In genomic region chr5:120660816-120661215, GRCm38 (mm10) we compare ENCODE assay signal across 19 mouse cellular contexts. TPM values are rescaled to one million over a fixed set of nuclear protein-coding genes. Genes with fewer than 3 reads are reported as not detected.
A peak's percentile ranks its signal among the peaks of the same experiment; 100 is the strongest.
DNase-seq lines count a peak whose midpoint lies in the region; ATAC-seq and TF ChIP-seq lines count a peak whose summit lies in the region.
"Had no signal": no experiment of that assay in that cellular context is flagged by ENCODE, and none has a peak within 500 bp of the region (broad histone marks: within the 10 kb centered on the region; RNA-seq: fewer than 3 reads in every experiment).

No protein-coding gene starts in this region.

- H3K27ac ChIP-seq in midbrain, embryonic 14.5 days (replicated peaks; ENCODE audit: low read depth, low read length) = peak overlapping the region; percentile 76
- H3K27ac ChIP-seq in midbrain, embryonic 10.5 days (replicated peaks) = no peak overlapping the region
- peak overlapping the region; percentile 85 for H3K27ac ChIP-seq in midbrain, embryonic 15.5 days
- H3K27ac ChIP-seq in lung, postnatal 0 days (ENCODE audit: low read length) = no peak overlapping the region
- H3K27ac ChIP-seq: limb, embryonic 13.5 days had no signal

- WGBS in midbrain, embryonic 14.5 days = 20% methylated on average over 5 of the region's 5 CpGs
- WGBS in midbrain, embryonic 10.5 days = 55% methylated on average over 5 of the region's 5 CpGs
- 13% methylated on average over 5 of the region's 5 CpGs for WGBS in midbrain, embryonic 15.5 days
- WGBS in lung, postnatal 0 days = 44% methylated on average over 5 of the region's 5 CpGs

- no peaks in the 10 kb centered on the region for H3K4me1 ChIP-seq in midbrain, embryonic 14.5 days (ENCODE audit: control insufficient read depth, insufficient read depth, low read length)
- peaks cover 15% of the 10 kb centered on the region for H3K4me1 ChIP-seq in midbrain, embryonic 10.5 days
- H3K4me1 ChIP-seq in midbrain, embryonic 15.5 days = peaks cover 19% of the 10 kb centered on the region
- no peaks in the 10 kb centered on the region for H3K4me1 ChIP-seq in lung, postnatal 0 days (ENCODE audit: insufficient read depth, low read depth, low read length)
- H3K4me1 ChIP-seq: limb, embryonic 13.5 days had no signal

- no peak for TF ChIP-seq EP300 in lung, postnatal 0 days (IDR thresholded peaks at IDR 0.05)

- intact Hi-C loops in gastrocnemius, postnatal 36 days (cut with DNase I) = no loop called here

- no peak overlapping the region for H3K9ac ChIP-seq in midbrain, embryonic 14.5 days (replicated peaks; ENCODE audit: low read length)
- H3K9ac ChIP-seq in midbrain, embryonic 15.5 days = no peak overlapping the region
- no peak overlapping the region for H3K9ac ChIP-seq in lung, postnatal 0 days (replicated peaks; ENCODE audit: low read depth)
- H3K9ac ChIP-seq: limb, embryonic 13.5 days; lung, embryonic 14.5 days had no signal

- no peak overlapping the region for H3K4me2 ChIP-seq in midbrain, embryonic 14.5 days (ENCODE audit: low read length)
- H3K4me2 ChIP-seq in midbrain, embryonic 15.5 days = no peak overlapping the region
- no peak overlapping the region for H3K4me2 ChIP-seq in lung, postnatal 0 days (replicated peaks; ENCODE audit: low read depth, low read length)
- H3K4me2 ChIP-seq: limb, embryonic 13.5 days; lung, embryonic 14.5 days had no signal

- DNase-seq in frontal cortex, adult 2 months (ENCODE audit: extremely low spot score in 1 of 2, low spot score in 1 of 2) = no peak
- peak; percentile 76 for DNase-seq in midbrain, embryonic 14.5 days
- DNase-seq in midbrain, embryonic 10.5 days (ENCODE audit: low spot score) = no peak
- DNase-seq in brain, adult 2 months (ENCODE audit: low read depth, low spot score) = peak; percentile 79
- DNase-seq in gastrocnemius, postnatal 36 days = no peak
- no peak for DNase-seq in lung, postnatal 0 days (ENCODE audit: low spot score)
- DNase-seq: adrenal gland, adult 8-10 months; B cell, adult 2 months; cerebellum, adult 11-12 months; gastrocnemius, postnatal 25 days; kidney, postnatal 25 days; lung, embryonic 14.5 days; thymus, adult 2 months had no signal

- no peaks in the 10 kb centered on the region for H3K9me3 ChIP-seq in midbrain, embryonic 14.5 days (ENCODE audit: control insufficient read depth, low read length)
- H3K9me3 ChIP-seq in midbrain, embryonic 10.5 days (replicated peaks) = no peaks in the 10 kb centered on the region
- no peaks in the 10 kb centered on the region for H3K9me3 ChIP-seq in midbrain, embryonic 15.5 days
- H3K9me3 ChIP-seq in lung, postnatal 0 days (ENCODE audit: low read length) = no peaks in the 10 kb centered on the region
- H3K9me3 ChIP-seq: limb, embryonic 13.5 days had no signal

- no peaks in the 10 kb centered on the region for H3K36me3 ChIP-seq in midbrain, embryonic 14.5 days (ENCODE audit: control insufficient read depth, insufficient read depth, low read length)
- no peaks in the 10 kb centered on the region for H3K36me3 ChIP-seq in midbrain, embryonic 10.5 days
- H3K36me3 ChIP-seq in midbrain, embryonic 15.5 days (replicated peaks) = no peaks in the 10 kb centered on the region
- no peaks in the 10 kb centered on the region for H3K36me3 ChIP-seq in lung, postnatal 0 days (ENCODE audit: insufficient read depth, low read length)
- H3K36me3 ChIP-seq: limb, embryonic 13.5 days had no signal

- H3K27me3 ChIP-seq in midbrain, embryonic 14.5 days (ENCODE audit: control insufficient read depth, insufficient read depth, low read length) = no peaks in the 10 kb centered on the region
- H3K27me3 ChIP-seq in midbrain, embryonic 10.5 days (ENCODE audit: low read depth, poor library complexity, severe bottlenecking) = peaks cover 19% of the 10 kb centered on the region; the same call in 1 of the 2 replicates
- no peaks in the 10 kb centered on the region for H3K27me3 ChIP-seq in midbrain, embryonic 15.5 days (replicated peaks)
- H3K27me3 ChIP-seq in lung, postnatal 0 days (replicated peaks; ENCODE audit: insufficient read depth, low read length) = no peaks in the 10 kb centered on the region

- no peak for TF ChIP-seq CTCF in lung, postnatal 0 days (IDR thresholded peaks at IDR 0.05)

- H3K4me3 ChIP-seq in midbrain, embryonic 14.5 days (replicated peaks; ENCODE audit: low read depth, low read length) = no peak overlapping the region
- H3K4me3 ChIP-seq in midbrain, embryonic 10.5 days = no peak overlapping the region
- H3K4me3 ChIP-seq in midbrain, embryonic 15.5 days = no peak overlapping the region
- no peak overlapping the region for H3K4me3 ChIP-seq in lung, postnatal 0 days (ENCODE audit: low read depth, low read length)
- H3K4me3 ChIP-seq: erythroblast, embryonic 14.5 days; limb, embryonic 13.5 days had no signal

- ATAC-seq in frontal cortex, adult (ENCODE audit: low TSS enrichment) = 0 out of 2 replicates have a peak, but pooled peaks have one; percentile 31
- no peak for ATAC-seq in midbrain, embryonic 14.5 days (ENCODE audit: low FRiP score, low TSS enrichment)
- peak; percentile 74 for ATAC-seq in midbrain, embryonic 15.5 days (replicated peaks)
- no peak for ATAC-seq in lung, postnatal 0 days

RNA-seq across cellular contexts. Expression of gene Rasal1, which starts 12.2 kb away (rescaled TPM):
- 63.8 and 71.7 TPM in 2 replicates for polyA plus RNA-seq in frontal cortex, adult 2 months (2012; rRNA removed)
- polyA plus RNA-seq in midbrain, embryonic 14.5 days (2014; fragmentation: Nextera tagmentation; extraction: Ambion mirVana) = 0.84 and 1.3 TPM in 2 replicates
- polyA plus RNA-seq in midbrain, embryonic 10.5 days (2016; fragmentation: Nextera tagmentation; extraction: Ambion mirVana) = 0.10 and 0.21 TPM in 2 replicates
- polyA plus RNA-seq in midbrain, embryonic 15.5 days (2015; fragmentation: Nextera tagmentation; extraction: Ambion mirVana) = 1.0 and 1.6 TPM in 2 replicates
- total RNA-seq in gastrocnemius, postnatal 36 days (2021) = not detected
- polyA plus RNA-seq in lung, postnatal 0 days (2015; fragmentation: Nextera tagmentation; extraction: Ambion mirVana) = not detected in 2 replicates
- total RNA-seq: gastrocnemius, postnatal 25 days had no signal
- polyA plus RNA-seq: heart, embryonic 14.5 days; lung, embryonic 14.5 days had no signal

RNA-seq across cellular contexts. Expression of gene Cfap73, which starts 26.8 kb away (rescaled TPM):
- polyA plus RNA-seq in frontal cortex, adult 2 months (2012; rRNA removed) = 0.10 TPM in 1 of 2 replicates, not detected in the other
- polyA plus RNA-seq in midbrain, embryonic 14.5 days (2014; fragmentation: Nextera tagmentation; extraction: Ambion mirVana) = 0.32 TPM in 1 of 2 replicates, not detected in the other
- not detected in 2 replicates for polyA plus RNA-seq in midbrain, embryonic 10.5 days (2016; fragmentation: Nextera tagmentation; extraction: Ambion mirVana)
- 0.44 and 0.70 TPM in 2 replicates for polyA plus RNA-seq in midbrain, embryonic 15.5 days (2015; fragmentation: Nextera tagmentation; extraction: Ambion mirVana)
- total RNA-seq in gastrocnemius, postnatal 36 days (2021) = not detected
- polyA plus RNA-seq in lung, postnatal 0 days (2015; fragmentation: Nextera tagmentation; extraction: Ambion mirVana) = 1.3 and 2.0 TPM in 2 replicates
- total RNA-seq: gastrocnemius, postnatal 25 days had no signal
- polyA plus RNA-seq: erythroblast, embryonic 14.5 days; heart, embryonic 14.5 days; intestine, embryonic 14.5 days; limb, embryonic 13.5 days; lung, embryonic 14.5 days had no signal

RNA-seq across cellular contexts. Expression of gene Ddx54, which starts 48.3 kb away (rescaled TPM):
- 28.2 and 31.2 TPM in 2 replicates for polyA plus RNA-seq in frontal cortex, adult 2 months (2012; rRNA removed)
- polyA plus RNA-seq in midbrain, embryonic 14.5 days (2014; fragmentation: Nextera tagmentation; extraction: Ambion mirVana) = 29.4 and 31.9 TPM in 2 replicates
- polyA plus RNA-seq in midbrain, embryonic 10.5 days (2016; fragmentation: Nextera tagmentation; extraction: Ambion mirVana) = 59.4 and 59.7 TPM in 2 replicates
- 39.9 and 43.7 TPM in 2 replicates for polyA plus RNA-seq in midbrain, embryonic 15.5 days (2015; fragmentation: Nextera tagmentation; extraction: Ambion mirVana)
- total RNA-seq in gastrocnemius, postnatal 36 days (2021) = 10 to 100 TPM; 15.8 to 17.7 TPM
- 24.9 and 25.4 TPM in 2 replicates for polyA plus RNA-seq in lung, postnatal 0 days (2015; fragmentation: Nextera tagmentation; extraction: Ambion mirVana)

RNA-seq across cellular contexts. Expression of gene Rita1, which starts 48.4 kb away (rescaled TPM):
- polyA plus RNA-seq in frontal cortex, adult 2 months (2012; rRNA removed) = 34.8 and 36.4 TPM in 2 replicates
- polyA plus RNA-seq in midbrain, embryonic 14.5 days (2014; fragmentation: Nextera tagmentation; extraction: Ambion mirVana) = 20.6 and 25.5 TPM in 2 replicates
- polyA plus RNA-seq in midbrain, embryonic 10.5 days (2016; fragmentation: Nextera tagmentation; extraction: Ambion mirVana) = 16.0 and 16.2 TPM in 2 replicates
- polyA plus RNA-seq in midbrain, embryonic 15.5 days (2015; fragmentation: Nextera tagmentation; extraction: Ambion mirVana) = 28.3 and 30.6 TPM in 2 replicates
- 1 to 10 TPM; 5.6 to 6.8 TPM for total RNA-seq in gastrocnemius, postnatal 36 days (2021)
- polyA plus RNA-seq in lung, postnatal 0 days (2015; fragmentation: Nextera tagmentation; extraction: Ambion mirVana) = 9.9 and 10.0 TPM in 2 replicates

RNA-seq across cellular contexts. Expression of gene Dtx1, which starts 50.9 kb away (rescaled TPM):
- 93.3 and 99.3 TPM in 2 replicates for polyA plus RNA-seq in frontal cortex, adult 2 months (2012; rRNA removed)
- 50.0 and 61.4 TPM in 2 replicates for polyA plus RNA-seq in midbrain, embryonic 14.5 days (2014; fragmentation: Nextera tagmentation; extraction: Ambion mirVana)
- polyA plus RNA-seq in midbrain, embryonic 10.5 days (2016; fragmentation: Nextera tagmentation; extraction: Ambion mirVana) = 2.2 and 4.8 TPM in 2 replicates
- polyA plus RNA-seq in midbrain, embryonic 15.5 days (2015; fragmentation: Nextera tagmentation; extraction: Ambion mirVana) = 64.5 and 68.9 TPM in 2 replicates
- under 1 TPM; 0.38 to 0.91 TPM for total RNA-seq in gastrocnemius, postnatal 36 days (2021)
- 0.48 and 0.70 TPM in 2 replicates for polyA plus RNA-seq in lung, postnatal 0 days (2015; fragmentation: Nextera tagmentation; extraction: Ambion mirVana)
- polyA plus RNA-seq: erythroblast, embryonic 14.5 days had no signal

Comparison
In these comparisons a context has a peak if more than half of its experiments do, and no peak if none do; other contexts are left out.
1. ATAC-seq: peak in frontal cortex, adult (single experiment) and midbrain, embryonic 15.5 days (single experiment); none in midbrain, embryonic 14.5 days (single experiment) and lung, postnatal 0 days (single experiment).
2. DNase-seq: peak in midbrain, embryonic 14.5 days (single experiment) and brain, adult 2 months (single experiment); none in frontal cortex, adult 2 months (0 of 2), midbrain, embryonic 10.5 days (single experiment), gastrocnemius, postnatal 36 days (0 of 2) and lung, postnatal 0 days (single experiment).
3. H3K27ac ChIP-seq: peak in midbrain, embryonic 14.5 days (single experiment) and midbrain, embryonic 15.5 days (single experiment); none in midbrain, embryonic 10.5 days (single experiment) and lung, postnatal 0 days (single experiment).
4. RNA of gene Rasal1, which starts 12.2 kb away (polyA plus RNA-seq): 63.8 to 71.7 TPM in frontal cortex, adult 2 months; 1.0 to 1.6 TPM in midbrain, embryonic 15.5 days, 0.84 to 1.3 TPM in midbrain, embryonic 14.5 days, 0.10 to 0.21 TPM in midbrain, embryonic 10.5 days and not detected in lung, postnatal 0 days; every median in the first group is over 10 times any median in the second.